Mouse (Mus musculus) hindlimb bud, embryonic 11.5 days (tissue): ENCODE data around the gene Uap1l1.
"Not testable (repeated sequence)": the region's sequence is repeated elsewhere in the genome, so short reads cannot be mapped to it uniquely, and the experiment has no call there.

ENCODE experiments used
- DNase-seq: peaks from one replicate; pipeline ENCODE4 v3.0.0-alpha.2; 2012; ENCODE audit warnings: low read depth, low spot score; ENCODE audit errors: extremely low spot score

The Uap1l1 gene

GRCm38 (mm10) chr2:25365091-25365761 is at the start of gene Uap1l1:
Uap1l1 (minus strand) TSS chr2:25365682.
- no peak for DNase-seq

- not testable (repeated sequence) for DNase-seq
Measured at GRCm38 (mm10) chr2:25413436-25413835, 48.0 kb upstream of the Uap1l1 start.

DNA sequence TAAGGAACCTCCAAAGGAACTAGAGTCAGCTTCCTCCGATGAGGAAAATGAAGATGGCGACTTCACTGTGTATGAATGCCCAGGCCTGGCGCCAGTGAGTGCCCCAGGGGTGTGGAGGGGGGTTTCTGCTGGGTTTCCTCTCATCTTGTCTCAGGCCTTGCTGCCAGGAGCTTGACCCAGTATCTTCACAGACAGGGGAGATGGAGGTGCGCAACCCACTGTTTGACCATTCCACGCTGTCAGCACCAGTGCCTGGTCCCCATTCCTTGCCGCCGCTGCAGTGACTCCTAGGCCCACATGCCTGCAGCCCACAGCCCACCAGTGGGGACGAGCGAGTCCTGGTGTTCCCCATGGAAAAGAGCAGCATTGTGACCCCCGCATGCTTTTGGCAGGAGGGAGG is 43.4 kb upstream of the Uap1l1 start:
- DNase-seq = no peak

DNA sequence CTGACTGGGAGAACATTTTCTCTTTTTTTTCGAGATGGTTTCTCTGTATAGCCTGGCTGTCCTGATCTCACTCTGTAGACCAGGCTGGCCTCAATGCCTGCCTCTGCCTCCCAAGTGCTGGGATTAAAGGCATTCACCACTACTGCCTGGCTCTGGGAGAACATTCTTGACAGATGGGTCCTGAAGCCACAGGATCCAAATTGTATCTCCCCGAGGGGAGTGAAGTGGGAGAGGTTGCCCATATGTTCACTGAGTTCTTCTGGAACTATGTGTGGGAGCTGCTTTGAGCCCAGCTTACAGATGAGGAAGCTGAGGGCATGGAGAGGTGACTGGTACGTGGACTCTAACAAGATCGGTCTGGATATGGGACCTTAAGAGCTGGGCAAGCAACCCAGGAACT is 38.5 kb upstream of the Uap1l1 start:
- DNase-seq = no peak

- no peak for DNase-seq
Measured at GRCm38 (mm10) chr2:25402972-25403601, 37.6 kb upstream of the Uap1l1 start.

- DNase-seq = peak; percentile 83
Measured at GRCm38 (mm10) chr2:25402377-25402971, 37.0 kb upstream of the Uap1l1 start.

DNA sequence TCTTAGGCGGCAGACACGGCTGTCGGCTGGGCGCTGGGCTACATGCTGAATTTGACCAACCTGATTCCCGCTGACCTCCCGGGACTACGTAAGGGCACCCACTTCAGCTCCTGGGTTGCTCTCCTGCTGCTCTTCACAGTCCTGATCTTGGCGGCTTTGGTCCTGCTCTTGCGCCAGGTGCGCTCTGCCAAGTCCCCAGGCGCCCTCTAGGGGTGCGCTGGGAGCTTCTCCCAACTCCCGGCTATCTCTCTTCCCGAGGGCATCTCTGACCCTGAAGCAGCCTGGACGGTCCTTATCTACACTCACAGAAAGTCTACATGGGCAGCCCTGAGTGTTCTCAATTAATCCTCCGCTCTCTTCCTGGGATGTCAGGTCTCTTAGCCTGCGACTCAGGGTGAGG is 35.3 kb upstream of the Uap1l1 start:
- DNase-seq = no peak

DNA sequence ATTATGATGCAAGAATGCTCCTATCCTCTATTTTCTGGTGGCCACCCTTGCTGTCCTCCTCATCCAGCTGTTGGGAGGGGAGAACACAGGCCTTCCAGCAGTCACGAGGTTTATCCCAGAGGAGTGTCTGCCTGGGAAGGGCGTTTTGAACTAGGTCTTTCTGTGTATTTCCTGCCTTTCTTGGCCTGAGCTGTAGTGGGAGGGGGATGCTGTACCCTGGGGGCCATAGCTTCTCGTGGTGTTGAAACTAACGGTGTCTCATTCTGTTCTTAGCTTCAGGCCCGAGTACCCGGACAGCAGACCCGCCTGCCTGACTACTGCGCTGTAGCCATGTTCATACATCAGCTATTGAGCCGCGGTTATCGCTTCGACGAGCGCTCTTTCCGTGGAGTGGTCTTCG is 34.8 kb upstream of the Uap1l1 start:
- DNase-seq = no peak

GRCm38 (mm10) chr2:25399051-25399450 is 33.6 kb upstream of the Uap1l1 start, which contains the start of gene Npdc1:
Npdc1 (plus strand) TSS chr2:25399351.
- no peak for DNase-seq

- DNase-seq = no peak
Measured at GRCm38 (mm10) chr2:25398065-25398464, 32.6 kb upstream of the Uap1l1 start.

DNA sequence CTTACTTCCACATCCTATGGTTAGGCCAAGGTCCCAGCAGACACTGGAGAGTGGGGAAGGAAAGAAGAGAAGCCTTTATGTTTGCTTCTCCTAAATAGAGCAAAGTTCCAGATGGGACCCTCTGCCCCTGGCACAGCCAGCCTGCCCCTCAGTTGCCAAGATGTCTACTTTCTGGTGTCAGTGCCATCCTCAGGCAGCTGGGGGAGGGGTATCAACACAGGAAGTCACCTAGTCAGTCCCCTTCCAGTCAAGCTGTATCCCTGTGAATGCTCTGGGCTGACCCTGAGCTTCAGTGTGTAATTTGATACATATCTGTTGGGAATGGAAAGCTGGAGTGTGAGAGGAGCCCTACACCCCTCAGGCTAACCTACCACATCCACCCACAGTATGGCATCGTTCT is 31.5 kb upstream of the Uap1l1 start:
- DNase-seq = no peak

DNA sequence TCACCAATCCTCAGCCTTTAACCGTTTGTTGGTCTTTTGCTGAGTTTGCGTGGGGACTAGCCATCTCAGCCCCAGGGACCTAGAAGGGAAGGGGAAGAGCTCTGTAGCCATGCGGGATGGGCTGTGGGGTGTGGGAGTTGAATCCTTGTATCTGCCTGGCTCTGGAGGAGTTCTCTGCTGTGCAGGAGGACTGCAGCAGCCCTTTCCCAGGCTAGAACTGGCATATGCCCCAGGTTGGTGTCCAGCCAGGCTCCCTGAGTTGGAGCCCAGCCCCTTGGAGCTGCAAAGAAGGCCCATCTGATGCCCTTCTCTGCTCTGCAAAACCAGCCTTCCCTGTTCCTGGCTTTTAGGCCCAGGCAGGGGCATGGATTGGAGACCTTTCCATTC is 31.1 kb upstream of the Uap1l1 start:
- DNase-seq = no peak

- no peak for DNase-seq
Measured at GRCm38 (mm10) chr2:25395721-25396596, 30.5 kb upstream of the Uap1l1 start, which contains the start of gene Entpd2. Entpd2 (plus strand) TSS chr2:25395874.

- no peak for DNase-seq
Measured at GRCm38 (mm10) chr2:25394281-25395221, 29.1 kb upstream of the Uap1l1 start.

GRCm38 (mm10) chr2:25391266-25391665 is 25.8 kb upstream of the Uap1l1 start:
- DNase-seq = no peak

DNA sequence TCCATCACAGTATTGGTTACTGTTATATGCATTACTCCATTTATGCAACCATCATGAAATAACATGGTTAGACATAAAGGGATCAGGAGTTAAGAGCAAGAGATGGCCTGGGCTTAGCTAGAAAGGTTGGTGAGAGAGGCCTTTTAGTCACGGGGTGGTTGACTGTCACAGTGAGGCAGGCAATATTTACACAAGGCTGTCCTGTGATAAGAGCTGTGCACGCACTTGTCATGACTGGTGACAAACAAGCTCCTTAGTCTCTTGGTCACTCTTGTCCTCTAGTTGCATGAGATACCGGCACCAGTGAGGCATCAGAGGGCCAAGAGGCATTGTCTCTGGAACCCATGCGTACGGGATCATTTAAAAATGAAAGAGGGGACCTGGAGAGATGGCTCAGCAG is 19.0 kb upstream of the Uap1l1 start:
- DNase-seq = no peak

DNA sequence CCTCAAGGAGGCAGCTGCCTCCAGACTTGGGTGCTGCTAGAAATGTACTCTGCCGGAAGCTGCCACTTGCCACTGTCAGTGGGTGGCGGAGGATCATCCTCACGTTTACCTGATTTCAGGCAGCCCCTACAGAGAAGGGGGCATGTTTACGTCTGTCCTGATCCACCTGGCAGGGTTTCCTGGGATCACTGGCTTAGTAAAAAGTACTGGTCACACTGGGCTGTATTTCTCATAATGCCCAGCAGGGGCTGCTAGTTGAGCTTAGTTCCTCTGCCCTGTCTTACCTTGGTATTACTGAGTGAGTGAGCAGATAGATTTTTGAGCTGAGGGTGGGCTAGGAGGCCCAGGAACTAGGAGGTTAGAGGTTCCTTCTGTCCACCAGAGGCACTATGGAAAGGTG is 11.1 kb upstream of the Uap1l1 start:
- no peak for DNase-seq

GRCm38 (mm10) chr2:25373431-25373830 is 7.9 kb upstream of the Uap1l1 start:
- DNase-seq = no peak

DNA sequence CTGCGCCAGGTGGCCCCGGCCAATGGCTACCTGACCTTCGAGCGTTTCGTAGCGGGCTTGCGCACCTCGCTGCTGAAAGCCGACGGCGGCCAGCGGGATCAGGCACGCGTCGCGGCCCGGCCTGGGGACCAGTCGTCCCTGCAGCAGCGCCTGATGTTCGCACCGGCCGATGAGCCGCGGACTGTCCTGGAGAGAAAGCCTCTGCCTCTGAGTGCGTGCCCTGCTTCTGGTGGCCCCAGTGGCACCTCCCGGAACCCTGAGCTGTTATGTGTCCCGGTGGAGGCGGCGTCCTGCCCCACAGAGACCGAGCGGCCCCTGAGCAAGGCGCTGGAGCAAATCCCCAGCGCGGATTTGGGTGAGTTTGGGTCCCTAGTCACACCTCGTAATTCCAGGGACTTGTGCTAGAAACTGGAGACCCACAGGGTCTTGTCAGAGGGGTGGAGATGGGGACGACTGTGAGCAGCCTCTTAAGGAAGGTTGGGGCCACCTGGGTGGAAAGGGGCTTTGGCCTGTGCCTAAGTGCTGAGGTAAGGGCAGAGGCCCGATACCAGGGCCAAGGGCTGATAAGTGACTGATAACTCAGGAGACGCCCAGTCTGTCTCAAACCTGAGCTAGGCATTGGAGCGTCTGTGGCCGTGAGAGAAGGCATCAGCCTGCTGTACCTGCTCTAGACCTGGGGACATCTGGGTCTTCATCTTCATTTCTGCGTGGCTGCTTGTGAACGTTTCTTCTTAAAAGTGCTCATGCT is 7.3 kb upstream of the Uap1l1 start:
- DNase-seq = no peak
